Comparison of ENCODE assay signal across 8 mouse cellular contexts in the genomic region with DNA sequence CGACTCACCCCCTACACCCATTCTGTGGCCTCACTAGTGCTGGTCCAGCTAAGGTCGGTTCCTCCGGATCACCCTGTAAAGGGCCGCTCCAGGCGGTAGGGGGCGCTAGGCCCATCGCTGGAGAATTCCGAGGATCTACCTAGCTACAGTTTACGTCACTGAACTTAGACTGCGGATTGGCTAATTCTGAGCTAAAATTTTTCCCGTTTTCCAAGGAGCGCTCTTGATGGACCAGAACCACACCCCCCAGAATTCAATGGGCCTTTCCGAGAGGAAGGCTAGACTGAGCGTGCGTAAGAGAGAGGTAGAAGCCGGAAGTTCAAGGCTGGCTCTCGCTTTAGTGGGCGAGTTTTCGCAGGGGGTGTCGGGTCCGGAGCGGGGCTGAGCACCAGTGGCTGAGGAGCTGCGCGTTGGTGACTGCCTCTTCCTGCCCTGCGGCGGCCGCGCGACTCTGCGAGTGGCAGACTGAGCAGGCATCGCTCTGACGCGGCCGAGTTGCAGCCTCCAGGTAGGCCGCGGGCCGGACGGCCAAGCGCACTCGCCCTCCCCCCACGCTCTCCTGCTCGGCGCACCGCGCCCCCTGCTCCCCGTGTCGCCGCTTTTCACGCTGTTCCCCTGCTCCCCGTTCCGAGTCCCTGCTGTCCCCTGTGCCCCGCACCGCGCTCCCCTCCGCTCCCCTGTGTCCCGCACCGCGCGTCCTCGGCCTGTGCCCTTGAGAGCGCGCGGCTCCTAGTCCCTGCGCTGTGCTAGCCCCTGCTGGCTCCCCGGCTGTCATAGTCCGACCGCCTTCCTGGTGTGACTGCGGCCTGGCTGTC. TPM values are rescaled to one million over a fixed set of nuclear protein-coding genes. Genes with fewer than 3 reads are reported as not detected.
DNase-seq lines count a peak whose midpoint lies in the region; ATAC-seq lines count a peak whose summit lies in the region.

A gene (plus strand): TSS at position 278 of the 815 bp plus-strand sequence.

- peak within 1 kb of the TSS; percentile 63 for H3K4me3 ChIP-seq in brown adipose tissue, adult 24 weeks (ENCODE audit: insufficient read depth, low read depth, low read length)
- H3K4me3 ChIP-seq in heart, embryonic 13.5 days, result peak within 1 kb of the TSS; percentile 98
- peak within 1 kb of the TSS; percentile 95 for H3K4me3 ChIP-seq in liver, embryonic 12.5 days
- H3K4me3 ChIP-seq in stomach, embryonic 15.5 days (replicated peaks), result peak within 1 kb of the TSS; percentile 81

- WGBS in heart, embryonic 13.5 days, result under 1% methylated on average over 56 of the region's 68 CpGs
- under 1% methylated on average over 68 of the region's 68 CpGs for WGBS in liver, embryonic 12.5 days (ENCODE audit: insufficient replicate concordance)
- whole genome bisulfite sequencing in stomach, embryonic 15.5 days, result under 1% methylated on average over 66 of the region's 68 CpGs

- peaks cover 7% of the 10 kb centered on the region; the same call in 1 of the 2 replicates for H3K4me1 ChIP-seq in brown adipose tissue, adult 24 weeks (ENCODE audit: control insufficient read depth, insufficient read depth, insufficient read length, low read length)
- H3K4me1 ChIP-seq in heart, embryonic 13.5 days, result peaks cover 44% of the 10 kb centered on the region
- H3K4me1 ChIP-seq in liver, embryonic 12.5 days, result peaks cover 42% of the 10 kb centered on the region
- peaks cover 28% of the 10 kb centered on the region for H3K4me1 ChIP-seq in stomach, embryonic 15.5 days

- H3K4me2 ChIP-seq in heart, embryonic 13.5 days, result peak within 1 kb of the TSS; percentile 91
- peak within 1 kb of the TSS; percentile 89 for H3K4me2 ChIP-seq in liver, embryonic 12.5 days
- peak within 1 kb of the TSS; percentile 76 for H3K4me2 ChIP-seq in stomach, embryonic 15.5 days

- peak; percentile 94 for DNase-seq in CD4-positive, CD25-positive, alpha-beta regulatory T cell, adult 2 months (ENCODE audit: low read depth, low spot score)
- peak; percentile 90 for DNase-seq in fat pad, adult 2 months (ENCODE audit: extremely low read depth, low read depth, low spot score)
- DNase-seq in kidney, postnatal 10 days, result peak; percentile 94
- peak; percentile 94 to 96 for DNase-seq in natural killer cell, adult 2 months (ENCODE audit: low spot score in 2 of 2)

- H3K27ac ChIP-seq in brown adipose tissue, adult 24 weeks (replicated peaks; ENCODE audit: low read depth, low read length), result peak within 1 kb of the TSS; percentile 94
- peak within 1 kb of the TSS; percentile 96 for H3K27ac ChIP-seq in heart, embryonic 13.5 days (replicated peaks)
- peak within 1 kb of the TSS; percentile 89 for H3K27ac ChIP-seq in liver, embryonic 12.5 days
- H3K27ac ChIP-seq in stomach, embryonic 15.5 days, result peak within 1 kb of the TSS; percentile 86

- H3K27me3 ChIP-seq in heart, embryonic 13.5 days (replicated peaks), result no peaks in the 10 kb centered on the region
- H3K27me3 ChIP-seq in liver, embryonic 12.5 days (replicated peaks), result 0 out of 2 replicates have a peak, but pooled peaks cover 3% of the 10 kb centered on the region
- H3K27me3 ChIP-seq in stomach, embryonic 15.5 days (replicated peaks), result no peaks in the 10 kb centered on the region

- H3K9me3 ChIP-seq in heart, embryonic 13.5 days, result peaks cover 7% of the 10 kb centered on the region; the same call in 1 of the 2 replicates
- 0 out of 2 replicates have a peak, but pooled peaks cover 5% of the 10 kb centered on the region for H3K9me3 ChIP-seq in liver, embryonic 12.5 days (replicated peaks)
- no peaks in the 10 kb centered on the region for H3K9me3 ChIP-seq in stomach, embryonic 15.5 days

- ATAC-seq in heart, embryonic 13.5 days (ENCODE audit: extremely low read depth, insufficient number of reproducible peaks, low FRiP score, low TSS enrichment), result peak; percentile 89
- ATAC-seq in liver, embryonic 12.5 days, result peak; percentile 91
- ATAC-seq in stomach, embryonic 15.5 days (ENCODE audit: insufficient read depth, low FRiP score, low read depth), result peak; percentile 92

- peaks cover 43% of the 10 kb centered on the region for H3K36me3 ChIP-seq in heart, embryonic 13.5 days
- H3K36me3 ChIP-seq in liver, embryonic 12.5 days, result peaks cover 25% of the 10 kb centered on the region
- H3K36me3 ChIP-seq in stomach, embryonic 15.5 days, result peaks cover 15% of the 10 kb centered on the region

- H3K9ac ChIP-seq in heart, embryonic 13.5 days, result peak within 1 kb of the TSS; percentile 98
- H3K9ac ChIP-seq in liver, embryonic 12.5 days, result peak within 1 kb of the TSS; percentile 94
- H3K9ac ChIP-seq in stomach, embryonic 15.5 days, result peak within 1 kb of the TSS; percentile 81

RNA-seq across cellular contexts. Expression of the gene that starts here (rescaled TPM):
- polyA plus RNA-seq in brown adipose tissue, adult 24 weeks (2012; ENCODE audit: insufficient read depth, insufficient read length, missing spikeins), result 189 and 242 TPM in 2 replicates
- 155 and 181 TPM in 2 replicates for polyA plus RNA-seq in heart, embryonic 13.5 days (2015; fragmentation: Nextera tagmentation; extraction: Ambion mirVana)
- polyA plus RNA-seq in liver, embryonic 12.5 days (2016; fragmentation: Nextera tagmentation; extraction: Ambion mirVana), result 98.3 and 98.4 TPM in 2 replicates
- polyA plus RNA-seq in stomach, embryonic 15.5 days (2015; fragmentation: Nextera tagmentation; extraction: Ambion mirVana), result 156 and 220 TPM in 2 replicates

Comparison
In these comparisons a context has a peak if more than half of its experiments do, and no peak if none do; other contexts are left out.
1. Peak in every context shown above with its lines: DNase-seq, ATAC-seq, H3K4me3 ChIP-seq and H3K27ac ChIP-seq.